Mouse (Mus musculus) layer of hippocampus, adult 18-20 months (tissue): ENCODE measurements around the gene Pecam1. TPM values are rescaled to one million over a fixed set of nuclear protein-coding genes. Genes with fewer than 3 reads are reported as not detected.
"Not testable (repeated sequence)": the region's sequence is repeated elsewhere in the genome, so short reads cannot be mapped to it uniquely, and the experiment has no call there.

Source experiments
- DNase-seq, 2 experiments: peaks; one replicate each; pipeline ENCODE4 v3.0.0; 2022; ENCODE audit warnings: low spot score in 2 of 2
- total RNA-seq, 2 experiments: library from RNA; stranded (reverse); gene quantifications; 2 replicates each; pipeline ENCODE4 v1.2.3; 2021

Pecam1 gene
- total RNA-seq, 2 experiments from 2014 or later = 14.3 to 15.8 TPM

GRCm38 (mm10) chr11:106730714-106731113 is 19.7 kb downstream of the Pecam1 start:
- DNase-seq = no peak

- DNase-seq = no peak
Observed at GRCm38 (mm10) chr11:106729656-106730055, 20.8 kb downstream of the Pecam1 start.

- no peak for DNase-seq
Observed at GRCm38 (mm10) chr11:106728402-106729366, 21.7 kb downstream of the Pecam1 start.

GRCm38 (mm10) chr11:106727967-106728366 is 22.5 kb downstream of the Pecam1 start:
- DNase-seq = no peak

- DNase-seq = not testable (repeated sequence)
Observed at GRCm38 (mm10) chr11:106724916-106725235, 25.6 kb downstream of the Pecam1 start.

- DNase-seq = no peak
Observed at GRCm38 (mm10) chr11:106724176-106724915, 26.1 kb downstream of the Pecam1 start.

- no peak for DNase-seq
Observed at GRCm38 (mm10) chr11:106723611-106724125, 26.8 kb downstream of the Pecam1 start.

GRCm38 (mm10) chr11:106722831-106723361 is 27.5 kb downstream of the Pecam1 start:
- DNase-seq = no peak

- DNase-seq = no peak
Observed at GRCm38 (mm10) chr11:106720379-106720778, 30.0 kb downstream of the Pecam1 start.

GRCm38 (mm10) chr11:106716568-106716967 is 33.9 kb downstream of the Pecam1 start:
- DNase-seq = no peak

GRCm38 (mm10) chr11:106715066-106715465 is 35.4 kb downstream of the Pecam1 start:
- no peak for DNase-seq

GRCm38 (mm10) chr11:106710789-106711188 is 39.6 kb downstream of the Pecam1 start:
- no peak for DNase-seq

- DNase-seq = no peak
Observed at GRCm38 (mm10) chr11:106709227-106709985, 41.0 kb downstream of the Pecam1 start.

GRCm38 (mm10) chr11:106707866-106708265 is 42.6 kb downstream of the Pecam1 start:
- DNase-seq = no peak

- DNase-seq = no peak
Observed at GRCm38 (mm10) chr11:106707085-106707484, 43.3 kb downstream of the Pecam1 start.

- no peak for DNase-seq
Observed at GRCm38 (mm10) chr11:106706212-106706611, 44.2 kb downstream of the Pecam1 start.

GRCm38 (mm10) chr11:106704399-106705111 is 45.9 kb downstream of the Pecam1 start:
- no peak for DNase-seq

GRCm38 (mm10) chr11:106703931-106704330 is 46.5 kb downstream of the Pecam1 start:
- DNase-seq = no peak

- DNase-seq = no peak
Observed at GRCm38 (mm10) chr11:106702584-106702983, 47.8 kb downstream of the Pecam1 start.

GRCm38 (mm10) chr11:106701589-106701988 is 48.8 kb downstream of the Pecam1 start:
- DNase-seq = no peak
